Mouse (Mus musculus): Measurements from ENCODE around the gene 2010111I01Rik. TPM values are rescaled to one million over a fixed set of nuclear protein-coding genes. Genes with fewer than 3 reads are reported as not detected.

2010111I01Rik gene
- polyA plus RNA-seq, 1 experiment: 22.5 TPM

GRCm38 (mm10) chr13:63268776-63269175, 304.1 kb downstream of the 2010111I01Rik start:
- TF ChIP-seq CTCF (IDR thresholded peaks at IDR 0.05; ENCODE audit: extremely low read depth, insufficient read depth, insufficient read length, insufficient replicate concordance) (no peak), POLR2A (IDR thresholded peaks at IDR 0.05; ENCODE audit: low read depth, low read length) (no peak)
- Histone ChIP-seq H3K36me3 (ENCODE audit: control insufficient read depth, insufficient read depth, low read length) (peaks cover 4% of the 10 kb centered on the region; the same call in 1 of the 2 replicates), H3K4me3 (ENCODE audit: extremely low read depth, insufficient read depth, insufficient read length) (no peak overlapping the region), H3K27ac (ENCODE audit: insufficient read depth, low read length) (no peak overlapping the region), H3K4me1 (ENCODE audit: control insufficient read depth, insufficient read depth, insufficient read length) (no peaks in the 10 kb centered on the region; the same call in 1 of the 2 replicates), H3K27me3 (ENCODE audit: control insufficient read depth, insufficient read depth, low read length) (no peaks in the 10 kb centered on the region)
- DNase-seq (ENCODE audit: low read depth in 1 of 2, low spot score in 2 of 2): no peak
- 88% methylated on average over 1 of the region's 1 CpGs for WGBS

- H3K4me3 ChIP-seq (ENCODE audit: extremely low read depth, insufficient read depth, insufficient read length): no peak overlapping the region
- H3K36me3 ChIP-seq (ENCODE audit: control insufficient read depth, insufficient read depth, low read length): peaks cover 2% of the 10 kb centered on the region; the same call in 1 of the 2 replicates
- no peaks in the 10 kb centered on the region for H3K27me3 ChIP-seq (ENCODE audit: control insufficient read depth, insufficient read depth, low read length)
- H3K27ac ChIP-seq (ENCODE audit: insufficient read depth, low read length): no peak overlapping the region
- WGBS: 99% methylated on average over 5 of the region's 5 CpGs
- TF ChIP-seq CTCF (IDR thresholded peaks at IDR 0.05; ENCODE audit: extremely low read depth, insufficient read depth, insufficient read length, insufficient replicate concordance): no peak
- TF ChIP-seq POLR2A (IDR thresholded peaks at IDR 0.05; ENCODE audit: low read depth, low read length): no peak
- H3K4me1 ChIP-seq (ENCODE audit: control insufficient read depth, insufficient read depth, insufficient read length): no peaks in the 10 kb centered on the region; the same call in 1 of the 2 replicates
- DNase-seq (ENCODE audit: low read depth in 1 of 2, low spot score in 2 of 2): no peak
Measured at GRCm38 (mm10) chr13:63270191-63270590, 305.5 kb downstream of the 2010111I01Rik start.

- TF ChIP-seq POLR2A (IDR thresholded peaks at IDR 0.05; ENCODE audit: low read depth, low read length): no peak
- no peak for TF ChIP-seq CTCF (IDR thresholded peaks at IDR 0.05; ENCODE audit: extremely low read depth, insufficient read depth, insufficient read length, insufficient replicate concordance)
- H3K4me3 ChIP-seq (ENCODE audit: extremely low read depth, insufficient read depth, insufficient read length): no peak overlapping the region
- H3K27ac ChIP-seq (ENCODE audit: insufficient read depth, low read length): no peak overlapping the region
- H3K36me3 ChIP-seq (ENCODE audit: control insufficient read depth, insufficient read depth, low read length): peaks cover 2% of the 10 kb centered on the region; the same call in 1 of the 2 replicates
- H3K4me1 ChIP-seq (ENCODE audit: control insufficient read depth, insufficient read depth, insufficient read length): peaks cover 2% of the 10 kb centered on the region; the same call in 1 of the 2 replicates
- H3K27me3 ChIP-seq (ENCODE audit: control insufficient read depth, insufficient read depth, low read length): no peaks in the 10 kb centered on the region
- 79% methylated on average over 16 of the region's 16 CpGs for WGBS
- DNase-seq (ENCODE audit: low read depth in 1 of 2, low spot score in 2 of 2): no peak
Measured at GRCm38 (mm10) chr13:63272017-63272601, 307.4 kb downstream of the 2010111I01Rik start.

- Histone ChIP-seq H3K36me3 (ENCODE audit: control insufficient read depth, insufficient read depth, low read length) (peaks cover 2% of the 10 kb centered on the region; the same call in 1 of the 2 replicates), H3K27me3 (ENCODE audit: control insufficient read depth, insufficient read depth, low read length) (no peaks in the 10 kb centered on the region), H3K27ac (ENCODE audit: insufficient read depth, low read length) (no peak overlapping the region; the same call in 1 of the 2 replicates), H3K4me3 (ENCODE audit: extremely low read depth, insufficient read depth, insufficient read length) (no peak overlapping the region; the same call in 1 of the 2 replicates), H3K4me1 (ENCODE audit: control insufficient read depth, insufficient read depth, insufficient read length) (peaks cover 5% of the 10 kb centered on the region; the same call in 1 of the 2 replicates)
- 83% methylated on average over 24 of the region's 27 CpGs for WGBS
- TF ChIP-seq CTCF (IDR thresholded peaks at IDR 0.05; ENCODE audit: extremely low read depth, insufficient read depth, insufficient read length, insufficient replicate concordance): no peak
- TF ChIP-seq POLR2A (IDR thresholded peaks at IDR 0.05; ENCODE audit: low read depth, low read length): no peak
- DNase-seq (ENCODE audit: low read depth in 1 of 2, low spot score in 2 of 2): no peak
Measured at GRCm38 (mm10) chr13:63272602-63273229, 308.0 kb downstream of the 2010111I01Rik start.

- Histone ChIP-seq H3K4me1 (ENCODE audit: control insufficient read depth, insufficient read depth, insufficient read length) (peaks cover 7% of the 10 kb centered on the region; the same call in 1 of the 2 replicates), H3K27ac (ENCODE audit: insufficient read depth, low read length) (no peak overlapping the region), H3K27me3 (ENCODE audit: control insufficient read depth, insufficient read depth, low read length) (no peaks in the 10 kb centered on the region), H3K4me3 (ENCODE audit: extremely low read depth, insufficient read depth, insufficient read length) (no peak overlapping the region), H3K36me3 (ENCODE audit: control insufficient read depth, insufficient read depth, low read length) (peaks cover 2% of the 10 kb centered on the region; the same call in 1 of the 2 replicates)
- no peak for DNase-seq (ENCODE audit: low read depth in 1 of 2, low spot score in 2 of 2)
- no peak for TF ChIP-seq POLR2A (IDR thresholded peaks at IDR 0.05; ENCODE audit: low read depth, low read length)
- no peak for TF ChIP-seq CTCF (IDR thresholded peaks at IDR 0.05; ENCODE audit: extremely low read depth, insufficient read depth, insufficient read length, insufficient replicate concordance)
- WGBS: 81% methylated on average over 2 of the region's 2 CpGs
Measured at GRCm38 (mm10) chr13:63273859-63274258, 309.2 kb downstream of the 2010111I01Rik start.

- peaks cover 2% of the 10 kb centered on the region; the same call in 1 of the 2 replicates for H3K36me3 ChIP-seq (ENCODE audit: control insufficient read depth, insufficient read depth, low read length)
- H3K27me3 ChIP-seq (ENCODE audit: control insufficient read depth, insufficient read depth, low read length): no peaks in the 10 kb centered on the region
- 87% methylated on average over 10 of the region's 10 CpGs for WGBS
- peaks cover 7% of the 10 kb centered on the region; the same call in 1 of the 2 replicates for H3K4me1 ChIP-seq (ENCODE audit: control insufficient read depth, insufficient read depth, insufficient read length)
- TF ChIP-seq POLR2A (IDR thresholded peaks at IDR 0.05; ENCODE audit: low read depth, low read length) (no peak), CTCF (IDR thresholded peaks at IDR 0.05; ENCODE audit: extremely low read depth, insufficient read depth, insufficient read length, insufficient replicate concordance) (no peak)
- no peak for DNase-seq (ENCODE audit: low read depth in 1 of 2, low spot score in 2 of 2)
- H3K4me3 ChIP-seq (ENCODE audit: extremely low read depth, insufficient read depth, insufficient read length): no peak overlapping the region
- no peak overlapping the region for H3K27ac ChIP-seq (ENCODE audit: insufficient read depth, low read length)
Measured at GRCm38 (mm10) chr13:63274488-63275166, 309.9 kb downstream of the 2010111I01Rik start.
